Mouse (Mus musculus) Patski (cell line): Measurements from ENCODE around the gene Fbxo46. TPM values are rescaled to one million over a fixed set of nuclear protein-coding genes. Genes with fewer than 3 reads are reported as not detected.
A peak's percentile ranks its signal among the peaks of the same experiment; 100 is the strongest.

ENCODE experiments used
- ATAC-seq: fragments of 100-300 bp; one replicate; pipeline ENCODE4 v1.8.0; 2021
- CTCF ChIA-PET: fragments of 350-600 bp; sonication (Branson Sonifier 250); formaldehyde crosslinking; loops from one replicate; lab custom pipeline; 2022; ENCODE audit warnings: inconsistent platforms; lab: Charles Lee
- POLR2A ChIA-PET: fragments of 350-600 bp; sonication (Branson Sonifier 250); formaldehyde crosslinking; loops from one replicate; lab custom pipeline; 2022; ENCODE audit warnings: antibody characterized with exemption, inconsistent platforms; lab: Charles Lee
- DNase-seq: peaks from one replicate; pipeline ENCODE4 v3.0.0-alpha.2; 2011; ENCODE audit warnings: low read depth, low spot score
- H3K27me3 ChIP-seq: fragments of 371-371 bp; one replicate; pipeline ENCODE4 v1.5.1; 2021
- CTCF ChIP-seq: fragments of 100-300 bp; IDR thresholded peaks from one replicate; pipeline ENCODE4 v1.5.1; 2021
- in situ Hi-C: fragments of 300-500 bp; cut with MboI; formaldehyde crosslinking; loops from 3 replicates; pipeline ENCODE4 v1.11.1; 2018; ENCODE audit warnings: low pct_unique_long_range_greater_than_20kb, mixed read lengths
- polyA plus RNA-seq: library from polyadenylated mRNA; unstranded; gene quantifications from one replicate; pipeline ENCODE4 v1.2.3, GENCODE M21; 2021

Gene Fbxo46
- polyA plus RNA-seq, 1 experiment from 2014 or later = 13.0 TPM

DNA sequence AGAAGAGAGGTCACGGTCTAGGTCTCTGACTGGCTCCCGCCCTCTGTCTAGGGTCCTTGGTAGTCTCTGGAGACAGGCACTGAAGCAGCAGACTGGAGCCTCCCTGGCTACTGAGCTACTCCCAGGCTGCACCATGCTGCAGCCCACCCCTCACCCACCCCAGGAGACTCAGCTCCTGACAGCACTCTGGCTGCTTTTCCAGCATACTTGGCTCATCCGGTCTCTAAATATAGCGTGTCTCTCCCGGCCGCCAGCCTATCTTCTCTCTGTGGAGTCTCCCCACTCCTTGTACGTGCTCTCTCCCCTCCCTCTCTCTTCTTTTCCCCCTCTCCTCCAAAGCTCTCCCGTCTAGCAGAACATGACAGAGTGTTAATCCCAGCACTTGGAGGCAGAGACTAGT lies 50.5 kb downstream of the Fbxo46 start:
- TF ChIP-seq CTCF = no peak
- POLR2A ChIA-PET = interaction anchor here (0.6 kb wide), 1 partner anchor 759 kb away, joined by 3 read pairs; no protein-coding TSS in a partner anchor
- DNase-seq (no peak), ATAC-seq (no peak)
- H3K27me3 ChIP-seq = peaks cover 5% of the 10 kb centered on the region
- in situ Hi-C loops = no loop called here
- CTCF ChIA-PET = interaction anchor here (2.0 kb wide), 1 partner anchor 12 kb away, joined by 4 read pairs; no protein-coding TSS in a partner anchor

- in situ Hi-C loops = no loop called here
- ATAC-seq = no peak
Observed at GRCm38 (mm10) chr7:19171831-19172230, 52.2 kb downstream of the Fbxo46 start.

DNA sequence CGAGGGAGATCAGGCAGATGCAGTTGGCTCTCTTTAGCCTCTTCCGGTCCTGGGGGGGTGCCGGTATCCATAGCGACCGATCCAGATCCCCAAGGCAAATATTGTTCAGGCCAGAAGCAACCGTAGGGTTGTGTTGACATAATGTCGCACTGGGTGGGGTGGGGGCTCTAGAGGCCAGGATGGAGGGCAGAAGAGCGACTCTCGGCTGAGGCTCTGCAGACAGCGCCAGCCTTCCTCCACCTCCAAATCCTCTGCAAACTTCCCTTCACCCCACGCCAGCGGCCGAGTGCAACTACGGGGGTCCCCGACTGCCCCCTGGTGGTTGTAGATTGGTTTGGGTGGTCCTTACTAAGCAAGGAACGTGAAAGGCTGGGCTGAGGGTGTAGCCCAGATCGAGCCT lies 53.2 kb downstream of the Fbxo46 start:
- in situ Hi-C loops = no loop called here
- DNase-seq (no peak), ATAC-seq (no peak)

More at GRCm38 (mm10) chr7:19171831-19172230, 52.2 kb downstream of the Fbxo46 start:
- no peak for TF ChIP-seq CTCF
- ChIA-PET POLR2A (no interaction called here), CTCF (interaction anchor here (2.0 kb wide), 1 partner anchor 13 kb away, joined by 4 read pairs; no protein-coding TSS in a partner anchor)
- peaks cover 3% of the 10 kb centered on the region for H3K27me3 ChIP-seq
- no peak for DNase-seq

GRCm38 (mm10) chr7:19175708-19176515 lies 56.3 kb downstream of the Fbxo46 start, which contains the start of gene Eml2:
Gene Eml2, plus strand, starts transcription at chr7:19176421.
- CTCF ChIA-PET = interaction anchor here (0.6 to 1.1 kb wide), 2 partner anchors 18 to 22 kb away, joined by 3 to 4 read pairs; no protein-coding TSS in a partner anchor
- DNase-seq = no peak
- H3K27me3 ChIP-seq = no peaks in the 10 kb centered on the region
- POLR2A ChIA-PET = interaction anchor here (0.6 kb wide), 1 partner anchor 120 kb away, joined by 3 read pairs; no protein-coding TSS in a partner anchor
- no peak for TF ChIP-seq CTCF
- in situ Hi-C loops = no loop called here
- ATAC-seq = no peak

More for the DNA sequence above, 53.2 kb downstream of the Fbxo46 start:
- peaks cover 3% of the 10 kb centered on the region for H3K27me3 ChIP-seq
- CTCF ChIA-PET = interaction anchor here (1.0 to 1.5 kb wide), 4 partner anchors 9 to 36 kb away, joined by 3 to 5 read pairs (median 4); no protein-coding TSS in a partner anchor
- POLR2A ChIA-PET = no interaction called here
- TF ChIP-seq CTCF = peak; percentile 80

GRCm38 (mm10) chr7:19176516-19176947 lies 56.9 kb downstream of the Fbxo46 start:
- TF ChIP-seq CTCF = no peak
- POLR2A ChIA-PET = interaction anchor here (0.6 kb wide), 1 partner anchor 119 kb away, joined by 3 read pairs; no protein-coding TSS in a partner anchor
- no peaks in the 10 kb centered on the region for H3K27me3 ChIP-seq

GRCm38 (mm10) chr7:19177216-19177615 lies 57.6 kb downstream of the Fbxo46 start:
- POLR2A ChIA-PET = no interaction called here
- DNase-seq = no peak
- no peak for TF ChIP-seq CTCF

More at GRCm38 (mm10) chr7:19176516-19176947, 56.9 kb downstream of the Fbxo46 start:
- ATAC-seq = no peak
- CTCF ChIA-PET = interaction anchor here (1.2 to 4.5 kb wide), 3 partner anchors 13 to 33 kb away, joined by 4 to 30 read pairs (median 25); no protein-coding TSS in a partner anchor
- in situ Hi-C loops = no loop called here
- no peak for DNase-seq

DNA sequence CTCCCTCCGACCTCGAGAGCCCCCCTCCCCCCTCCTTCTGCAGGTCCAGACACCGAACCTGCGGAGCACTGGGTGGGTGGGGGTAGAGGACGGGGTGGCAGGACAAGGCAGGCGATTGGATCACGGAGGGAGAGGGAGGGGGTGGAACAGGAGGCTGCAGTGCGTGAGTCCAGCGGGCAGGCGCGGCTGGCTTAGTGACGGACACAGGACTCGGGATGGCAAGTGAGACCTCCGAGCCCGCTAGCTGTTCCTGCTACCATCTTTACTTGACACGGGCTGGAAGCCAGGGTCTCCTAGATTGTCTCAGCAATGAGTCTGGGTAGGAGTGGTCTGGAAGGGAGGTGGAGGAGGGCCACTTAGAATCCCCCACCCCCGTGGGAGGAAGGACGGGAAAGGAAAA lies 58.4 kb downstream of the Fbxo46 start:
- POLR2A ChIA-PET = interaction anchor here (1.2 kb wide), 1 partner anchor 31 kb away, joined by 6 read pairs; no protein-coding TSS in a partner anchor
- ATAC-seq = no peak
- TF ChIP-seq CTCF = no peak
- H3K27me3 ChIP-seq = no peaks in the 10 kb centered on the region
- in situ Hi-C loops = no loop called here
- DNase-seq = no peak
- CTCF ChIA-PET = interaction anchor here (0.9 to 4.5 kb wide), 17 partner anchors 12 to 178 kb away, joined by 3 to 30 read pairs (median 4); partner anchors contain the start of genes Gipr, Ppm1n and Snrpd2

More at GRCm38 (mm10) chr7:19177216-19177615, 57.6 kb downstream of the Fbxo46 start:
- CTCF ChIA-PET = interaction anchor here (1.2 to 4.5 kb wide), 7 partner anchors 14 to 123 kb away, joined by 3 to 30 read pairs (median 4); no protein-coding TSS in a partner anchor
- no peak for ATAC-seq
- in situ Hi-C loops = no loop called here
- no peaks in the 10 kb centered on the region for H3K27me3 ChIP-seq

- TF ChIP-seq CTCF = no peak
- DNase-seq = no peak
- POLR2A ChIA-PET = interaction anchor here (0.8 to 1.2 kb wide), 2 partner anchors 31 to 94 kb away, joined by 3 to 6 read pairs; no protein-coding TSS in a partner anchor
Observed at GRCm38 (mm10) chr7:19178443-19179092, 58.9 kb downstream of the Fbxo46 start.

DNA sequence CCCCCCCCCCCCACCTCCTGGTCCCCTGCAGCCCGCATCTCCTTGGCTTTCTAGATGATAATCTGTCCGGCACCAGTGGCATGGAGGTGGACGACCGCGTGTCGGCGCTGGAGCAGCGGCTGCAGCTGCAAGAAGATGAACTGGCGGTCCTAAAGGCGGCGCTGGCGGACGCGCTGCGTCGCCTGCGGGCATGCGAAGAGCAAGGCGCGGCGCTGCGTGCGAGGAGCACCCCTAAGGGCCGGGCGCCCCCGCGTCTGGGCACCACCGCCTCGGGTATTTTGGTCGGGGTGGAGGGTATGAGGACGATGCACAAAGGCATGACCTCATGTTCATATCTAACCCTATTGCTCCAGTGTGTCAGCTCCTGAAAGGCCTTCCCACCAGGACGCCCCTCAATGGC lies 59.5 kb downstream of the Fbxo46 start:
- no peak for ATAC-seq
- ChIA-PET CTCF (interaction anchor here (1.0 to 4.5 kb wide), 12 partner anchors 13 to 177 kb away, joined by 3 to 30 read pairs (median 5); partner anchors contain the start of genes Gipr and Snrpd2), POLR2A (interaction anchor here (0.8 to 1.2 kb wide), 2 partner anchors 30 to 93 kb away, joined by 3 to 6 read pairs; no protein-coding TSS in a partner anchor)
- DNase-seq = no peak
- TF ChIP-seq CTCF = no peak
- in situ Hi-C loops = no loop called here
- no peaks in the 10 kb centered on the region for H3K27me3 ChIP-seq

More at GRCm38 (mm10) chr7:19178443-19179092, 58.9 kb downstream of the Fbxo46 start:
- CTCF ChIA-PET = interaction anchor here (0.9 to 4.5 kb wide), 15 partner anchors 13 to 177 kb away, joined by 3 to 30 read pairs (median 5); partner anchors contain the start of genes Gipr, Ppm1n and Snrpd2
- ATAC-seq = no peak
- in situ Hi-C loops = no loop called here
- H3K27me3 ChIP-seq = no peaks in the 10 kb centered on the region
